Mouse (Mus musculus) lung, adult 2 months (tissue): Measurements from ENCODE around the gene Lhpp.

Experiments
- CTCF ChIP-seq: fragments of 200-500 bp; IDR thresholded peaks from 2 replicates; pipeline ENCODE4 v1.5.1; 2011; ENCODE audit warnings: mild to moderate bottlenecking, low read length, control low read depth; ENCODE audit not compliant: insufficient read depth
- POLR2A ChIP-seq: fragments of 200-500 bp; IDR thresholded peaks from 2 replicates; pipeline ENCODE4 v1.6.1; 2011; ENCODE audit warnings: low read depth, mild to moderate bottlenecking, control low read depth, low read length, borderline replicate concordance; ENCODE audit errors: extremely low read depth

- no peak; the same call in 1 of the 2 replicates for TF ChIP-seq POLR2A
- TF ChIP-seq CTCF: no peak
Observed at GRCm38 (mm10) chr7:132658058-132658450, 47.6 kb downstream of the Lhpp start.
